Mouse (Mus musculus): ENCODE results near the gene Mrvi1. TPM values are rescaled to one million over a fixed set of nuclear protein-coding genes. Genes with fewer than 3 reads are reported as not detected.

Mrvi1 gene
- total RNA-seq, 2 experiments from 2014 or later, result 6.3 to 10.1 TPM

Other genes with a start within 250 kb of the Mrvi1 start
- gene Ampd3, start 214.3 kb downstream of the Mrvi1 start, total RNA-seq (2021), result 1 to 10 TPM; 6.6 to 7.7 TPM
- 10 to 100 TPM; 12.7 to 13.7 TPM for gene Rnf141, start 138.0 kb downstream of the Mrvi1 start, total RNA-seq (2021)
- gene Lyve1, start 119.2 kb downstream of the Mrvi1 start, total RNA-seq (2021), result 10 to 100 TPM; 10.4 to 11.9 TPM
- 10 to 100 TPM; 15.5 to 16.9 TPM for gene Ctr9, start 46.5 kb upstream of the Mrvi1 start, total RNA-seq (2021)
- 100 to 1,000 TPM; 561 to 606 TPM for gene Eif4g2, start 100.6 kb upstream of the Mrvi1 start, total RNA-seq (2021)